Mouse (Mus musculus): ENCODE measurements at regions not wholly inside any gene's neighbourhood (a gene's known extent, or its start where the extent isn't known, plus 50 kb on each side); places are given as distances from the start of the nearest gene placed in this dataset.

DNA sequence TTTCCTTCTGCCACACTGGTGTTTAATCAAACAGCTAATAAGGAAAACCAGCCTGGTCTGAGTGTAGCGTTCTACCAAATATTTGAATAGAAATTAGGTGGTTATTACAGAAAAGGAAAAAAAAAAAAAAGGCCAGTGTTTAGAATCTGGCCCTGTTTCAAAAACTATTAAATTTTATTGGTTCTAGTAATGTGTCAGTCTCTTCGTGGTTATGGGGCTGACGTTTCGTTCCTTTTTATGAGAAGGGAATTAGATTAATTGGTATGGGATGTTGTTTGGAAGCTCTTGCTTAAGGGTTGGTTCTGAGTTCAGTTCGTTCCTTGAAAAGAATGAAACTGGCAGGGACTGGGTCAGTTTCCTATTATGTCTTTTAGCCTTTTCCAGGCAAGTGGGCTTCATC is 241.5 kb upstream of the Mmadhc start:
- TF ChIP-seq CTCF (IDR thresholded peaks at IDR 0.05; ENCODE audit: low read depth) (no peak), EP300 (optimal IDR thresholded peaks at IDR 0.05) (no peak)
